ENCODE assay signal across 19 mouse cellular contexts in genomic region chr9:31305117-31305516, GRCm38 (mm10).
"Had no signal": no experiment of that assay in that cellular context is flagged by ENCODE, and none has a peak within 500 bp of the region (broad histone marks: within the 10 kb centered on the region; RNA-seq: fewer than 3 reads in every experiment).

No protein-coding gene starts in this region.

- H3K27ac ChIP-seq: liver, embryonic 13.5 days; liver, embryonic 15.5 days; lung, embryonic 15.5 days; macrophage; midbrain, embryonic 12.5 days; neural tube, embryonic 13.5 days; stomach, embryonic 15.5 days; stomach, postnatal 0 days had no signal

- H3K9ac ChIP-seq: liver, embryonic 13.5 days; liver, embryonic 15.5 days; liver, postnatal 0 days; lung, embryonic 15.5 days; midbrain, embryonic 12.5 days; neural tube, embryonic 13.5 days; stomach, embryonic 15.5 days had no signal

- H3K4me1 ChIP-seq: midbrain, embryonic 12.5 days had no signal

- H3K4me3 ChIP-seq: liver, embryonic 13.5 days; liver, embryonic 15.5 days; lung, embryonic 15.5 days; megakaryocyte, embryonic 14.5 days; midbrain, embryonic 12.5 days; neural tube, embryonic 13.5 days; stomach, embryonic 15.5 days had no signal

- DNase-seq: liver, embryonic 13.5 days; liver, postnatal 0 days; lung, adult 2 months; lung, postnatal 14 days; lung, postnatal 36 days; midbrain, embryonic 14.5 days; right cerebral cortex, postnatal 14 days; thymus, adult 2 months; thymus, postnatal 25 days; thymus, postnatal 4 days had no signal

- H3K27me3 ChIP-seq: liver, embryonic 13.5 days; liver, embryonic 15.5 days; lung, embryonic 15.5 days; midbrain, embryonic 12.5 days; neural tube, embryonic 13.5 days; stomach, embryonic 15.5 days had no signal

- ATAC-seq: liver, postnatal 0 days; lung, postnatal 0 days had no signal

- H3K9me3 ChIP-seq: liver, embryonic 13.5 days; liver, embryonic 15.5 days; lung, embryonic 15.5 days; midbrain, embryonic 12.5 days; neural tube, embryonic 13.5 days; stomach, embryonic 15.5 days had no signal

- H3K4me2 ChIP-seq: liver, embryonic 13.5 days; liver, embryonic 15.5 days; lung, embryonic 15.5 days; midbrain, embryonic 12.5 days; neural tube, embryonic 13.5 days; stomach, embryonic 15.5 days had no signal

- H3K36me3 ChIP-seq: liver, embryonic 13.5 days; liver, embryonic 15.5 days; lung, embryonic 15.5 days; midbrain, embryonic 12.5 days; neural tube, embryonic 13.5 days; stomach, embryonic 15.5 days had no signal
